Mouse (Mus musculus) MEL (cell line): ENCODE measurements around the gene Atp6v0e. TPM values are rescaled to one million over a fixed set of nuclear protein-coding genes. Genes with fewer than 3 reads are reported as not detected.

Experiments used
- DNase-seq: peaks from one replicate; pipeline ENCODE4 v3.0.0; 2011; ENCODE audit warnings: low read depth, low spot score
- H3K27ac ChIP-seq: 2 replicates; pipeline ENCODE4 v1.5.1; 2012; ENCODE audit warnings: low read depth, mild to moderate bottlenecking, control low read depth, low read length, moderate library complexity; ENCODE audit not compliant: control insufficient read depth
- H3K27me3 ChIP-seq, 2 experiments: fragments of 150-350 bp in 1 of 2; sonication (generic) in 1 of 2; 2 replicates each; pipeline ENCODE4 v1.6.1; 2012; ENCODE audit warnings: low read length in 2 of 2, mild to moderate bottlenecking in 2 of 2, improper control_type of control experiment in 1 of 2, moderate library complexity in 1 of 2; ENCODE audit not compliant: insufficient read depth in 2 of 2, control insufficient read depth in 1 of 2
- H3K36me3 ChIP-seq, 2 experiments: 2 replicates each; pipeline ENCODE4 v1.6.1; 2012 to 2014; ENCODE audit warnings: low read length in 2 of 2, improper control_type of control experiment in 1 of 2, inconsistent platforms in 1 of 2, mild to moderate bottlenecking in 1 of 2; ENCODE audit not compliant: insufficient read depth in 2 of 2, control insufficient read depth in 1 of 2
- H3K4me1 ChIP-seq, 2 experiments: fragments of 150-350 bp in 1 of 2; sonication (generic) in 1 of 2; 2 replicates each; pipeline ENCODE4 v1.6.1; 2012; ENCODE audit warnings: low read length in 2 of 2, improper control_type of control experiment in 1 of 2, mild to moderate bottlenecking in 1 of 2; ENCODE audit not compliant: insufficient read depth in 2 of 2, control insufficient read depth in 1 of 2
- H3K4me3 ChIP-seq, 2 experiments: fragments of 150-350 bp in 1 of 2; sonication (generic) in 1 of 2; 2 replicates each; pipeline ENCODE4 v1.5.1; 2012; ENCODE audit warnings: low read depth in 2 of 2, low read length in 2 of 2, mild to moderate bottlenecking in 2 of 2, moderate library complexity in 2 of 2, control low read depth in 1 of 2, improper control_type of control experiment in 1 of 2; ENCODE audit not compliant: control insufficient read depth in 1 of 2, insufficient read depth in 1 of 2
- H3K79me2 ChIP-seq: 2 replicates; pipeline ENCODE4 v1.6.1; 2012; ENCODE audit warnings: mild to moderate bottlenecking, low read length, moderate library complexity; ENCODE audit not compliant: control insufficient read depth, poor library complexity, insufficient read depth
- H3K9ac ChIP-seq: 2 replicates; pipeline ENCODE4 v1.6.1; 2012; ENCODE audit warnings: low read depth, mild to moderate bottlenecking, control low read depth, low read length, moderate library complexity; ENCODE audit not compliant: control insufficient read depth, poor library complexity, severe bottlenecking
- H3K9me3 ChIP-seq: fragments of 150-350 bp; sonication (generic); replicated peaks from 2 replicates; pipeline ENCODE4 v1.6.1; 2012; ENCODE audit warnings: mild to moderate bottlenecking, low read length, improper control_type of control experiment, moderate library complexity; ENCODE audit not compliant: insufficient read depth
- BHLHE40 ChIP-seq: IDR thresholded peaks from 2 replicates; pipeline ENCODE4 v1.6.1; 2012; ENCODE audit warnings: low read depth, mild to moderate bottlenecking, inconsistent platforms, low read length, improper control_type of control experiment, borderline replicate concordance
- CHD2 ChIP-seq: IDR thresholded peaks from 2 replicates; pipeline ENCODE4 v1.6.1; 2011; ENCODE audit warnings: low read length, improper control_type of control experiment
- E2F4 ChIP-seq: IDR thresholded peaks from 2 replicates; pipeline ENCODE4 v1.6.1; 2011; ENCODE audit warnings: low read depth, low read length, improper control_type of control experiment, borderline replicate concordance
- ELF1 ChIP-seq: IDR thresholded peaks from 2 replicates; pipeline ENCODE4 v1.6.1; 2014; ENCODE audit warnings: low read depth, mild to moderate bottlenecking, inconsistent platforms, low read length, improper control_type of control experiment, moderate library complexity
- ETS1 ChIP-seq: IDR thresholded peaks from 2 replicates; pipeline ENCODE4 v1.6.1; 2012; ENCODE audit warnings: low read depth, mild to moderate bottlenecking, inconsistent platforms, low read length, improper control_type of control experiment, moderate library complexity
- GATA1 ChIP-seq: IDR thresholded peaks from 2 replicates; pipeline ENCODE4 v1.6.1; 2011; ENCODE audit warnings: low read depth, low read length, improper control_type of control experiment
- MAX ChIP-seq: IDR thresholded peaks from 2 replicates; pipeline ENCODE4 v1.6.1; 2011; ENCODE audit warnings: low read length, improper control_type of control experiment
- NELFE ChIP-seq: IDR thresholded peaks from 2 replicates; pipeline ENCODE4 v1.6.1; 2011; ENCODE audit warnings: low read depth, low read length, improper control_type of control experiment
- POLR2A ChIP-seq, 2 experiments: IDR thresholded peaks; 2 replicates each; pipeline ENCODE4 v1.6.1; 2011 to 2012; ENCODE audit warnings: low read length in 2 of 2, mild to moderate bottlenecking in 2 of 2, control low read depth in 1 of 2, improper control_type of control experiment in 1 of 2, low read depth in 1 of 2, moderate library complexity in 1 of 2; ENCODE audit not compliant: control insufficient read depth in 1 of 2, insufficient read depth in 1 of 2, poor library complexity in 1 of 2
- POLR2AphosphoS2 ChIP-seq: IDR thresholded peaks from 2 replicates; pipeline ENCODE4 v1.6.1; 2011; ENCODE audit warnings: low read length, improper control_type of control experiment
- RCOR1 ChIP-seq: IDR thresholded peaks from 2 replicates; pipeline ENCODE4 v1.6.1; 2012; ENCODE audit warnings: low read depth, mild to moderate bottlenecking, inconsistent platforms, low read length, improper control_type of control experiment
- SMC3 ChIP-seq: IDR thresholded peaks from 2 replicates; pipeline ENCODE4 v1.6.1; 2011; ENCODE audit warnings: low read depth, low read length, improper control_type of control experiment
- TAL1 ChIP-seq: IDR thresholded peaks from 2 replicates; pipeline ENCODE4 v1.6.1; 2012; ENCODE audit warnings: mild to moderate bottlenecking, inconsistent platforms, low read length, moderate library complexity, mixed read lengths
- TBP ChIP-seq: IDR thresholded peaks from 2 replicates; pipeline ENCODE4 v1.8.0; 2011; ENCODE audit warnings: low read depth, low read length, improper control_type of control experiment
- UBTF ChIP-seq: IDR thresholded peaks from 2 replicates; pipeline ENCODE4 v1.6.1; 2012; ENCODE audit warnings: low read depth, mild to moderate bottlenecking, inconsistent platforms, low read length, improper control_type of control experiment, moderate library complexity, borderline replicate concordance; ENCODE audit not compliant: insufficient read depth
- USF1 ChIP-seq: IDR thresholded peaks from 2 replicates; pipeline ENCODE4 v1.6.1; 2014; ENCODE audit warnings: low read depth, mild to moderate bottlenecking, inconsistent platforms, low read length, improper control_type of control experiment, moderate library complexity
- USF2 ChIP-seq, 2 experiments: IDR thresholded peaks; 2 replicates each; pipeline ENCODE4 v1.6.1; 2011 to 2012; ENCODE audit warnings: improper control_type of control experiment in 2 of 2, low read length in 2 of 2, borderline replicate concordance in 1 of 2, inconsistent platforms in 1 of 2, low read depth in 1 of 2, mild to moderate bottlenecking in 1 of 2; ENCODE audit not compliant: insufficient read depth in 1 of 2
- ZMIZ1 ChIP-seq: IDR thresholded peaks from 2 replicates; pipeline ENCODE4 v1.6.1; 2012; ENCODE audit warnings: low read depth, mild to moderate bottlenecking, inconsistent platforms, low read length, improper control_type of control experiment, moderate library complexity
- ZNF384 ChIP-seq: IDR thresholded peaks from 2 replicates; pipeline ENCODE4 v1.6.1; 2012; ENCODE audit warnings: low read depth, mild to moderate bottlenecking, inconsistent platforms, low read length, improper control_type of control experiment
- polyA plus RNA-seq, 2 experiments: library from polyadenylated mRNA; stranded (reverse) in 1 of 2; unstranded in 1 of 2; fragments of >175 nt in 1 of 2; fragments of >200 nt in 1 of 2; gene quantifications; 2 replicates each; pipeline versions ENCODE4 v1.2.1 to v1.2.4; 2012; ENCODE audit warnings: low replicate concordance in 2 of 2, low read depth in 1 of 2; ENCODE audit not compliant: insufficient read length in 2 of 2, insufficient read depth in 1 of 2, missing spikeins in 1 of 2
- total RNA-seq: library from RNA; depleted of rRNA; stranded (reverse); fragments of 300-350 nt; gene quantifications from 2 replicates; pipeline ENCODE4 v1.2.3, GENCODE M21; 2012

Gene Atp6v0e
- total and polyA plus RNA-seq, 3 experiments, result 173 to 200 TPM; not detected in 1

GRCm38 (mm10) chr17:26662204-26662603, 827 bp upstream of the Atp6v0e start (continued):
- TF ChIP-seq ETS1 (peak; percentile 50; the same call in 1 of the 2 replicates), RCOR1 (peak; percentile 50)

GRCm38 (mm10) chr17:26665600-26665999, 2.6 kb downstream of the Atp6v0e start:
- Histone ChIP-seq H3K9me3 (no peaks in the 10 kb centered on the region), H3K4me1 (peaks cover 2 to 13% of the 10 kb centered on the region in 2 experiments; a peak in 3 of 4 replicates), H3K27me3 (no peaks in the 10 kb centered on the region), H3K4me3 (no peak overlapping the region), H3K79me2 (peaks cover 3% of the 10 kb centered on the region; the same call in 1 of the 2 replicates), H3K9ac (no peak overlapping the region), H3K36me3 (peaks cover 0 to 9% of the 10 kb centered on the region in 2 experiments; a peak in 2 of 4 replicates), H3K27ac (no peak overlapping the region)
- DNase-seq, result no peak
- no peak for TF ChIP-seq TAL1
- no peak for TF ChIP-seq ZNF384
- TF ChIP-seq CHD2, result no peak
- TF ChIP-seq MAX, result no peak
- no peak for TF ChIP-seq RCOR1
- TF ChIP-seq E2F4, result no peak
- TF ChIP-seq USF2 (IDR thresholded peaks at IDR 0.05; ENCODE audit: borderline replicate concordance in 1 of 2, insufficient read depth in 1 of 2, low read depth in 1 of 2, low read length in 2 of 2), result no peak
- no peak for TF ChIP-seq NELFE
- no peak for TF ChIP-seq ETS1
- TF ChIP-seq ZMIZ1, result no peak
- TF ChIP-seq POLR2A (IDR thresholded peaks at IDR 0.05; ENCODE audit: control insufficient read depth in 1 of 2, insufficient read depth in 1 of 2, low read depth in 1 of 2, low read length in 2 of 2, poor library complexity in 1 of 2), result no peak

GRCm38 (mm10) chr17:26671268-26671667, 8.2 kb downstream of the Atp6v0e start:
- H3K79me2 ChIP-seq, result no peaks in the 10 kb centered on the region
- H3K27ac ChIP-seq, result no peak overlapping the region
- H3K4me3 ChIP-seq, result no peak overlapping the region
- DNase-seq, result no peak
- H3K9ac ChIP-seq, result no peak overlapping the region
- no peaks in the 10 kb centered on the region for H3K9me3 ChIP-seq
- peaks cover 3 to 7% of the 10 kb centered on the region in 2 experiments; a peak in 2 of 4 replicates for H3K4me1 ChIP-seq
- peaks cover 0 to 4% of the 10 kb centered on the region in 2 experiments; a peak in 1 of 4 replicates for H3K36me3 ChIP-seq
- TF ChIP-seq USF2 (IDR thresholded peaks at IDR 0.05; ENCODE audit: borderline replicate concordance in 1 of 2, insufficient read depth in 1 of 2, low read depth in 1 of 2, low read length in 2 of 2) (no peak), GATA1 (no peak), RCOR1 (no peak), SMC3 (no peak), USF1 (no peak), UBTF (no peak), POLR2AphosphoS2 (no peak), ELF1 (no peak), MAX (no peak), TBP (no peak), BHLHE40 (no peak), ZMIZ1 (no peak)
- no peaks in the 10 kb centered on the region for H3K27me3 ChIP-seq
